Mouse (Mus musculus) heart, postnatal 0 days (tissue): ENCODE results near the gene Trpm4. TPM values are rescaled to one million over a fixed set of nuclear protein-coding genes. Genes with fewer than 3 reads are reported as not detected.
"Not testable (repeated sequence)": the region's sequence is repeated elsewhere in the genome, so short reads cannot be mapped to it uniquely, and the experiment has no call there.

Experiments used
- ATAC-seq: fragments of 200-750 bp; cut with Nextera tagmentation; 2 replicates; pipeline ENCODE4 v1.8.0; 2017; ENCODE audit warnings: low read depth, moderate number of reproducible peaks, moderate library complexity; ENCODE audit not compliant: insufficient read depth
- DNase-seq: peaks from one replicate; pipeline ENCODE4 v3.0.0-alpha.2; 2016; ENCODE audit warnings: low spot score
- H3K27ac ChIP-seq: fragments of 300-500 bp; sonication (generic); 2 replicates; pipeline ENCODE4 v1.5.1; 2014; ENCODE audit warnings: low read depth, mild to moderate bottlenecking
- H3K27me3 ChIP-seq: fragments of 300-500 bp; sonication (generic); 2 replicates; pipeline ENCODE4 v1.6.1; 2014; ENCODE audit warnings: low read length, mixed read lengths; ENCODE audit not compliant: control insufficient read depth, insufficient read depth
- H3K36me3 ChIP-seq: fragments of 300-500 bp; sonication (generic); replicated peaks from 2 replicates; pipeline ENCODE4 v1.6.1; 2014; ENCODE audit warnings: low read length, mixed read lengths; ENCODE audit not compliant: control insufficient read depth, insufficient read depth
- H3K4me1 ChIP-seq: fragments of 300-500 bp; sonication (generic); 2 replicates; pipeline ENCODE4 v1.6.1; 2014; ENCODE audit warnings: antibody characterized with exemption; ENCODE audit not compliant: control insufficient read depth, insufficient read depth
- H3K4me2 ChIP-seq: fragments of 300-500 bp; sonication (generic); 2 replicates; pipeline ENCODE4 v1.6.1; 2014; ENCODE audit warnings: low read depth, mild to moderate bottlenecking, low read length, moderate library complexity
- H3K4me3 ChIP-seq: fragments of 300-500 bp; sonication (generic); 2 replicates; pipeline ENCODE4 v1.5.1; 2014; ENCODE audit warnings: low read depth, low read length
- H3K9ac ChIP-seq: fragments of 300-500 bp; sonication (generic); replicated peaks from 2 replicates; pipeline ENCODE4 v1.6.1; 2014; ENCODE audit warnings: low read depth, low read length, mixed read lengths
- H3K9me3 ChIP-seq: fragments of 300-500 bp; sonication (generic); replicated peaks from 2 replicates; pipeline ENCODE4 v1.6.1; 2016; ENCODE audit warnings: low read length; ENCODE audit not compliant: control insufficient read depth
- CTCF ChIP-seq: IDR thresholded peaks from 2 replicates; pipeline ENCODE4 v1.5.1; 2016; ENCODE audit warnings: antibody characterized with exemption, control low read depth, low read depth
- EP300 ChIP-seq: IDR thresholded peaks from 2 replicates; pipeline ENCODE4 v1.6.1; 2016; ENCODE audit warnings: antibody characterized with exemption, low read depth
- WGBS: fragments of 180-500 bp; shearing (Covaris S2); extraction: QIAGEN DNeasy Blood & Tissue Kit; methylation state at CpG from one replicate; pipeline ENCODE4 v1.1.7; 2014; 5-methylcytosine and 5-hydroxymethylcytosine counted together
- polyA plus RNA-seq: library from polyadenylated mRNA; unstranded; fragments of >200 nt; fragmentation: Nextera tagmentation; extraction: Ambion mirVana; gene quantifications from 2 replicates; pipeline ENCODE4 v1.2.1, GENCODE M21; 2015
- total RNA-seq: library from RNA; depleted of rRNA; stranded (reverse); fragments of >200 nt; gene quantifications from 2 replicates; pipeline ENCODE4 v1.2.3, GENCODE M21; 2014; ENCODE audit warnings: low replicate concordance; rRNA removed

Trpm4 gene
- total and polyA plus RNA-seq, 2 experiments from 2014 or later = 14.2 to 44.0 TPM

DNA sequence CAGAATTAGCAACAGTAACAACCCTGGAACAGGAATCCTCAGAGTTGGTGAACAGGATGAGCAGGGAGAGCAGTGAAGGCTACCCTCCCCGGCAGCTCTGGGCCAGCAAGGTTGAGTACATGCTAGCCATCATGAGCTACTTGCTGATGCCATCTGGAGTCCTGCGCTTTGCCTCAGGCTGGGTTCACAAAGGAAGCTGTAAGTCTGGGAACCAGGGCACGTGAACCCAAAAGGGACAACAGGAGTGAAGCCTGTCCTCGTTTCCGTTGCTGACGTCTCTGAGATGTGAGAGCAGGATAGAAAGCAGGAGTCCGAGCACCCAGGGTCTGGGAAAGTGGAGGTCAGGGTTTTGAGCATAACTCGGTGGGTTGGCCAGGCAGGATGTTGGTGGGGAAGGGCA, 74.3 kb downstream of the Trpm4 start:
- Histone ChIP-seq H3K4me3 (no peak overlapping the region), H3K27ac (no peak overlapping the region), H3K9me3 (no peaks in the 10 kb centered on the region), H3K4me2 (no peak overlapping the region), H3K36me3 (no peaks in the 10 kb centered on the region), H3K4me1 (peaks cover 17% of the 10 kb centered on the region), H3K27me3 (no peaks in the 10 kb centered on the region), H3K9ac (no peak overlapping the region)
- no peak for DNase-seq
- TF ChIP-seq CTCF (no peak), EP300 (no peak)
- no peak for ATAC-seq
- WGBS = 81% methylated on average over 8 of the region's 8 CpGs

DNA sequence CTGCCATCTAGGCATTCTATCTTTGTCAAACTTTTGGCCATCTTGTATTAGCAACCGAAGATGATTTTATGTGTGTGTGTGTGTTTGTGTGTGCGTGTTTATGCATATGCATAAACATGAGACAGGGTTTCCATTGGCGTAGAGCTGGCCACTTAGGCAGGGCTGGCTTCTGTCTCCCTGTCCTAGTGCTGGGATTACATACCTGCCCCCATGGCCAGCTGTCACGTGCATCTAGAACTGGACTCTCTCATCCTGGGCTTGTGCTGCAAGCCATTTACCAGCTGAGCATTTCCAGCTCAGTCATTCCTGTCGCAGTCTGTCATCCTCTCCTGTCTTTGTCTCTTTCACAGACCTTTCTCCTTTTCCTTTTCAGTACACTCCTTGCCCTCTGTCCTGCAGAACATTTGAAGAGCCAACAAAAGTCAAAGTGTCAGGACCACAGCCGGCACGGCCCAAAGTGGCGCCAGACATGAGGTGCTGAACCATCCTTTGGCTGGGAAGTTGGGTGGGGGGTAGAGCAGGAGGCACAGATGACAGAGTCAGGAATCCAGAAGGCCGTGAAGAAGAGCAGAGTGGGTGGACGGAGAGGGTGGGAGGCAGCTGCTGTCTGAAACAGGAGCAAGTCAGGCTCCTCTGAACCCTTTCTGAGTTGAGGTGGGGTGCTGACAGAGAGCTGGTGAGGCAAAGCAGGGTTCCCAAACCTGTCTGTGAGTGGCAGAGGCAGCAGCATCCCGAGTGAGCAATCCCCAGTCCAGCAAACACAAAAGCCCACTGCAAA, 76.3 kb downstream of the Trpm4 start:
- DNase-seq (no peak), ATAC-seq (no peak)
- no peak overlapping the region for H3K4me3 ChIP-seq
- no peaks in the 10 kb centered on the region for H3K9me3 ChIP-seq
- WGBS = 41% methylated on average over 11 of the region's 11 CpGs
- H3K36me3 ChIP-seq = no peaks in the 10 kb centered on the region
- peaks cover 9% of the 10 kb centered on the region for H3K4me1 ChIP-seq
- TF ChIP-seq CTCF = no peak
- TF ChIP-seq EP300 = no peak
- H3K9ac ChIP-seq = no peak overlapping the region
- H3K27me3 ChIP-seq = no peaks in the 10 kb centered on the region
- H3K4me2 ChIP-seq = no peak overlapping the region
- no peak overlapping the region for H3K27ac ChIP-seq

DNA sequence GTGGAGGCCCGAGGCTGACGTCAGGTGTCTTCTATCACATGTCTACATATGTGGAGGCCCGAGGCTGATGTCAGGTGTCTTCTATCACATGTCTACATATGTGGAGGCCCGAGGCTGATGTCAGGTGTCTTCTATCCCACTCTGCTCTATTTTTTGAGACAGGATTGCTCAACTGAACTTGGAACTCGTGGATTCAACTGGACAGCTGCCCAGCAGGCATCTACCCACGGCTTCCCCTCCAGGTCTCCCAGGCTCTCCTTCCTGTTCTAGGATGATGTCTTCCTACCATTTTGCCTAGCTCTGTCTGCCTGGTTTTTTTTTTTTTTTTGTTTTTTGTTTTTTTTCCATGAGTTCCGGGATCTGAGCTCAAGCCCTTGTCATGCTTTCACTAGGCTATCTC, 77.8 kb downstream of the Trpm4 start:
- H3K9me3 ChIP-seq, ATAC-seq, DNase-seq, H3K36me3 ChIP-seq, H3K4me2 ChIP-seq, H3K27me3 ChIP-seq, H3K9ac ChIP-seq, H3K27ac ChIP-seq, H3K4me3 ChIP-seq, H3K4me1 ChIP-seq: not testable (repeated sequence)
- 65% methylated on average over 4 of the region's 7 CpGs for WGBS

DNA sequence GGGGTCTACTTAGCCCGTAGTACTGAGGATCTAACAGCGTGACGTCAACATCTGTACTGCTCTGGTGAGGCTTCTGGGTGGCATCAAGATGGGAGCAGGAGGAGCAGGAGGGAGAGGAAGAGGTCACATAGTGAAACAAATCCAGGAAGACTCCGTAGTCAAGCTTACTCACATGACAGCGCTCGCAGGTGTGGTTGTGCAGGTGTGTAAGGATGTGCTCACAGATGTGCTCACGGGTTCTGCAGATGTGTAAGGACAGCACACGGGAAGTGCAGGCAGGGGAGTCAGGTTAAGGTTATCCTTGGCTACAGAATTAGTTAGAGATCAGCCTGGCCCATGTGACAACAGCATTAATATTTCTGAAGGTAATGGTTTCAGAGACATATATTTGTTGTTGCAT, 79.8 kb downstream of the Trpm4 start:
- Histone ChIP-seq H3K9ac (no peak overlapping the region), H3K36me3 (no peaks in the 10 kb centered on the region), H3K27ac (no peak overlapping the region), H3K4me2 (no peak overlapping the region), H3K4me3 (no peak overlapping the region), H3K27me3 (no peaks in the 10 kb centered on the region), H3K4me1 (no peaks in the 10 kb centered on the region), H3K9me3 (no peaks in the 10 kb centered on the region)
- TF ChIP-seq EP300 (no peak), CTCF (no peak)
- 86% methylated on average over 8 of the region's 8 CpGs for WGBS
- DNase-seq (no peak), ATAC-seq (no peak)

Other genes with a start within 250 kb of the Trpm4 start
Only the 30 nearest of the 36 such genes appear.
- 0.19 and 0.23 TPM in 2 replicates for gene Gm45713, start 197.5 kb downstream of the Trpm4 start, total RNA-seq
- gene Gm45713, start 197.5 kb downstream of the Trpm4 start, polyA plus RNA-seq = 0.29 and 0.78 TPM in 2 replicates
- 8.1 and 23.3 TPM in 2 replicates for gene Flt3l, start 197.3 kb downstream of the Trpm4 start, total RNA-seq
- gene Flt3l, start 197.3 kb downstream of the Trpm4 start, polyA plus RNA-seq = 1.8 and 2.0 TPM in 2 replicates
- gene Pih1d1, start 179.5 kb downstream of the Trpm4 start, total RNA-seq = 142 and 152 TPM in 2 replicates
- gene Pih1d1, start 179.5 kb downstream of the Trpm4 start, polyA plus RNA-seq = 56.3 and 60.0 TPM in 2 replicates
- 29.2 and 40.1 TPM in 2 replicates for gene Aldh16a1, start 179.2 kb downstream of the Trpm4 start, total RNA-seq
- gene Aldh16a1, start 179.2 kb downstream of the Trpm4 start, polyA plus RNA-seq = 18.2 and 22.8 TPM in 2 replicates
- gene Slc17a7, start 169.8 kb downstream of the Trpm4 start, total RNA-seq = 7.5 and 12.7 TPM in 2 replicates
- gene Slc17a7, start 169.8 kb downstream of the Trpm4 start, polyA plus RNA-seq = 4.3 and 5.4 TPM in 2 replicates
- not detected in 2 replicates for gene Gfy, start 154.2 kb downstream of the Trpm4 start, total RNA-seq
- gene Gfy, start 154.2 kb downstream of the Trpm4 start, polyA plus RNA-seq = not detected in 2 replicates
- not detected in 2 replicates for gene Pth2, start 152.8 kb downstream of the Trpm4 start, total RNA-seq
- not detected in 2 replicates for gene Pth2, start 152.8 kb downstream of the Trpm4 start, polyA plus RNA-seq
- not detected in 2 replicates for gene Ccdc155, start 128.9 kb downstream of the Trpm4 start, total RNA-seq
- 0.14 and 0.25 TPM in 2 replicates for gene Ccdc155, start 128.9 kb downstream of the Trpm4 start, polyA plus RNA-seq
- not detected in 2 replicates for gene Dkkl1, start 121.6 kb downstream of the Trpm4 start, total RNA-seq
- 0.27 TPM in 1 of 2 replicates, not detected in the other for gene Dkkl1, start 121.6 kb downstream of the Trpm4 start, polyA plus RNA-seq
- 50.6 and 72.2 TPM in 2 replicates for gene Tead2, start 118.0 kb downstream of the Trpm4 start, total RNA-seq
- gene Tead2, start 118.0 kb downstream of the Trpm4 start, polyA plus RNA-seq = 41.1 and 42.8 TPM in 2 replicates
- gene Cd37, start 94.7 kb downstream of the Trpm4 start, total RNA-seq = 0.97 TPM in 1 of 2 replicates, not detected in the other
- 1.9 and 2.3 TPM in 2 replicates for gene Cd37, start 94.7 kb downstream of the Trpm4 start, polyA plus RNA-seq
- gene Slc6a16, start 92.7 kb downstream of the Trpm4 start, total RNA-seq = not detected in 2 replicates
- gene Slc6a16, start 92.7 kb downstream of the Trpm4 start, polyA plus RNA-seq = 0.10 TPM in 1 of 2 replicates, not detected in the other
- gene Slc6a21, start 56.3 kb downstream of the Trpm4 start, total RNA-seq = not detected in 2 replicates
- gene Slc6a21, start 56.3 kb downstream of the Trpm4 start, polyA plus RNA-seq = not detected in 2 replicates
- gene Hrc, start 1.5 kb upstream of the Trpm4 start, total RNA-seq = 38.8 and 39.7 TPM in 2 replicates
- 43.8 and 45.9 TPM in 2 replicates for gene Hrc, start 1.5 kb upstream of the Trpm4 start, polyA plus RNA-seq
- 0.15 and 1.8 TPM in 2 replicates for gene Ppfia3, start 33.2 kb upstream of the Trpm4 start, total RNA-seq
- 0.58 and 0.68 TPM in 2 replicates for gene Ppfia3, start 33.2 kb upstream of the Trpm4 start, polyA plus RNA-seq
- 0.46 TPM in 1 of 2 replicates, not detected in the other for gene Lin7b, start 36.8 kb upstream of the Trpm4 start, total RNA-seq
- 2.2 and 2.3 TPM in 2 replicates for gene Lin7b, start 36.8 kb upstream of the Trpm4 start, polyA plus RNA-seq
- gene Snrnp70, start 62.0 kb upstream of the Trpm4 start, total RNA-seq = 141 and 162 TPM in 2 replicates
- 79.7 and 80.3 TPM in 2 replicates for gene Snrnp70, start 62.0 kb upstream of the Trpm4 start, polyA plus RNA-seq
- 1.4 and 4.6 TPM in 2 replicates for gene Kcna7, start 71.9 kb upstream of the Trpm4 start, total RNA-seq
- gene Kcna7, start 71.9 kb upstream of the Trpm4 start, polyA plus RNA-seq = 0.42 and 0.54 TPM in 2 replicates
- gene Ntf5, start 79.9 kb upstream of the Trpm4 start, total RNA-seq = 2.2 TPM in 1 of 2 replicates, not detected in the other
- 0.15 and 0.21 TPM in 2 replicates for gene Ntf5, start 79.9 kb upstream of the Trpm4 start, polyA plus RNA-seq
- 0.27 TPM in 1 of 2 replicates, not detected in the other for gene Lhb, start 87.0 kb upstream of the Trpm4 start, total RNA-seq
- not detected in 2 replicates for gene Lhb, start 87.0 kb upstream of the Trpm4 start, polyA plus RNA-seq
- 109 and 123 TPM in 2 replicates for gene Gys1, start 101.1 kb upstream of the Trpm4 start, total RNA-seq
- 68.3 and 70.4 TPM in 2 replicates for gene Gys1, start 101.1 kb upstream of the Trpm4 start, polyA plus RNA-seq
- gene Ruvbl2, start 104.3 kb upstream of the Trpm4 start, total RNA-seq = 76.9 and 106 TPM in 2 replicates
- 31.0 and 34.2 TPM in 2 replicates for gene Ruvbl2, start 104.3 kb upstream of the Trpm4 start, polyA plus RNA-seq
- gene Ftl1, start 126.1 kb upstream of the Trpm4 start, total RNA-seq = 1,107 and 1,211 TPM in 2 replicates
- gene Ftl1, start 126.1 kb upstream of the Trpm4 start, polyA plus RNA-seq = 2,163 and 2,221 TPM in 2 replicates
- 48.1 and 88.1 TPM in 2 replicates for gene Bax, start 133.1 kb upstream of the Trpm4 start, total RNA-seq
- 99.2 and 101 TPM in 2 replicates for gene Bax, start 133.1 kb upstream of the Trpm4 start, polyA plus RNA-seq
- gene Tulp2, start 148.1 kb upstream of the Trpm4 start, total RNA-seq = not detected in 2 replicates
- 0.15 and 0.20 TPM in 2 replicates for gene Tulp2, start 148.1 kb upstream of the Trpm4 start, polyA plus RNA-seq
- gene Gm45808, start 153.0 kb upstream of the Trpm4 start, total RNA-seq = 14.2 TPM in 1 of 2 replicates, not detected in the other
- 0.18 TPM in 1 of 2 replicates, not detected in the other for gene Gm45808, start 153.0 kb upstream of the Trpm4 start, polyA plus RNA-seq
- gene Dhdh, start 155.0 kb upstream of the Trpm4 start, total RNA-seq = 3.4 and 5.6 TPM in 2 replicates
- 5.1 and 5.3 TPM in 2 replicates for gene Dhdh, start 155.0 kb upstream of the Trpm4 start, polyA plus RNA-seq
- 78.4 and 107 TPM in 2 replicates for gene Nucb1, start 176.6 kb upstream of the Trpm4 start, total RNA-seq
- 108 and 110 TPM in 2 replicates for gene Nucb1, start 176.6 kb upstream of the Trpm4 start, polyA plus RNA-seq
- gene Ppp1r15a, start 192.5 kb upstream of the Trpm4 start, total RNA-seq = 10.6 and 28.8 TPM in 2 replicates
- 19.2 and 22.8 TPM in 2 replicates for gene Ppp1r15a, start 192.5 kb upstream of the Trpm4 start, polyA plus RNA-seq
- 1.3 and 3.4 TPM in 2 replicates for gene Plekha4, start 192.6 kb upstream of the Trpm4 start, total RNA-seq
- 0.78 and 1.2 TPM in 2 replicates for gene Plekha4, start 192.6 kb upstream of the Trpm4 start, polyA plus RNA-seq